Mouse (Mus musculus) forebrain, postnatal 0 days (tissue): ENCODE results near the gene Tnr. TPM values are rescaled to one million over a fixed set of nuclear protein-coding genes. Genes with fewer than 3 reads are reported as not detected.

Experiments
- ATAC-seq: fragments of 200-750 bp; cut with Nextera tagmentation; 2 replicates; pipeline ENCODE4 v1.8.0; 2017; ENCODE audit warnings: mild to moderate bottlenecking, moderate library complexity
- DNase-seq: peaks from one replicate; pipeline ENCODE4 v3.0.0-alpha.2; 2015
- H3K27ac ChIP-seq: fragments of 300-500 bp; sonication (generic); 2 replicates; pipeline ENCODE4 v1.5.1; 2014; ENCODE audit warnings: low read depth, mild to moderate bottlenecking, antibody characterized with exemption, low read length, moderate library complexity, mixed read lengths
- H3K27me3 ChIP-seq: fragments of 300-500 bp; sonication (generic); 2 replicates; pipeline ENCODE4 v1.6.1; 2014; ENCODE audit warnings: mild to moderate bottlenecking, low read length, mixed read lengths; ENCODE audit not compliant: insufficient read depth
- H3K36me3 ChIP-seq: fragments of 300-500 bp; sonication (generic); 2 replicates; pipeline ENCODE4 v1.6.1; 2014; ENCODE audit warnings: mild to moderate bottlenecking, moderate library complexity; ENCODE audit not compliant: insufficient read depth
- H3K4me1 ChIP-seq: fragments of 300-500 bp; sonication (generic); 2 replicates; pipeline ENCODE4 v1.6.1; 2014; ENCODE audit warnings: antibody characterized with exemption; ENCODE audit not compliant: insufficient read depth
- H3K4me2 ChIP-seq: fragments of 300-500 bp; sonication (generic); 2 replicates; pipeline ENCODE4 v1.6.1; 2014; ENCODE audit warnings: low read depth, mild to moderate bottlenecking, moderate library complexity
- H3K4me3 ChIP-seq: fragments of 300-500 bp; sonication (generic); 2 replicates; pipeline ENCODE4 v1.5.1; 2014; ENCODE audit warnings: low read depth, low read length, mixed read lengths
- H3K9ac ChIP-seq: fragments of 300-500 bp; sonication (generic); 2 replicates; pipeline ENCODE4 v1.6.1; 2014; ENCODE audit warnings: mild to moderate bottlenecking
- H3K9me3 ChIP-seq: fragments of 300-500 bp; sonication (generic); 2 replicates; pipeline ENCODE4 v1.6.1; 2016; ENCODE audit warnings: low read length
- CTCF ChIP-seq: sonication (generic); IDR thresholded peaks from 2 replicates; pipeline ENCODE4 v1.5.1; 2016; ENCODE audit warnings: antibody characterized with exemption, control low read depth, low read depth
- WGBS: fragments of 180-500 bp; shearing (Covaris S2); extraction: QIAGEN DNeasy Blood & Tissue Kit; methylation state at CpG from one replicate; pipeline ENCODE4 v1.1.7; 2014; 5-methylcytosine and 5-hydroxymethylcytosine counted together
- polyA plus RNA-seq: library from polyadenylated mRNA; unstranded; fragments of >200 nt; fragmentation: Nextera tagmentation; extraction: Ambion mirVana; gene quantifications from 2 replicates; pipeline ENCODE4 v1.2.1, GENCODE M21; 2015
- total RNA-seq: library from RNA; depleted of rRNA; stranded (reverse); fragments of >200 nt; gene quantifications from 2 replicates; pipeline ENCODE4 v1.2.3, GENCODE M21; 2014

Tnr gene
- total and polyA plus RNA-seq, 2 experiments from 2014 or later, result 4.1 to 45.7 TPM

- Histone ChIP-seq H3K9ac (no peak overlapping the region), H3K4me3 (no peak overlapping the region), H3K27ac (no peak overlapping the region), H3K36me3 (0 out of 2 replicates have a peak, but pooled peaks cover 4% of the 10 kb centered on the region), H3K4me1 (0 out of 2 replicates have a peak, but pooled peaks cover 3% of the 10 kb centered on the region), H3K27me3 (no peaks in the 10 kb centered on the region), H3K9me3 (no peaks in the 10 kb centered on the region), H3K4me2 (no peak overlapping the region)
- 86% methylated on average over 4 of the region's 4 CpGs for WGBS
- TF ChIP-seq CTCF, result no peak
- ATAC-seq, result no peak
- DNase-seq, result no peak
Observed at GRCm38 (mm10) chr1:159902120-159902497, 378.5 kb downstream of the Tnr start.

GRCm38 (mm10) chr1:159911006-159911405 is 387.4 kb downstream of the Tnr start:
- ATAC-seq (no peak), DNase-seq (no peak)
- Histone ChIP-seq H3K4me1 (0 out of 2 replicates have a peak, but pooled peaks cover 3% of the 10 kb centered on the region), H3K36me3 (peaks cover 11% of the 10 kb centered on the region; the same call in 1 of the 2 replicates), H3K4me2 (no peak overlapping the region), H3K9ac (no peak overlapping the region), H3K9me3 (no peaks in the 10 kb centered on the region), H3K27me3 (no peaks in the 10 kb centered on the region), H3K27ac (no peak overlapping the region), H3K4me3 (no peak overlapping the region)
- peak; percentile 43 for TF ChIP-seq CTCF
- WGBS, result 37% methylated on average over 5 of the region's 5 CpGs

GRCm38 (mm10) chr1:159914726-159915125 is 391.2 kb downstream of the Tnr start:
- H3K9me3 ChIP-seq, result no peaks in the 10 kb centered on the region
- no peak overlapping the region for H3K4me3 ChIP-seq
- 0 out of 2 replicates have a peak, but pooled peaks cover 3% of the 10 kb centered on the region for H3K4me1 ChIP-seq
- H3K27me3 ChIP-seq, result no peaks in the 10 kb centered on the region
- no peak for ATAC-seq
- H3K4me2 ChIP-seq, result no peak overlapping the region
- peaks cover 16% of the 10 kb centered on the region; the same call in 1 of the 2 replicates for H3K36me3 ChIP-seq
- no peak for DNase-seq
- no peak overlapping the region for H3K9ac ChIP-seq
- no peak overlapping the region for H3K27ac ChIP-seq
- TF ChIP-seq CTCF, result no peak

GRCm38 (mm10) chr1:159920571-159920970 is 397.0 kb downstream of the Tnr start:
- Histone ChIP-seq H3K9me3 (no peaks in the 10 kb centered on the region), H3K27ac (no peak overlapping the region), H3K36me3 (peaks cover 5% of the 10 kb centered on the region; the same call in 1 of the 2 replicates), H3K4me2 (no peak overlapping the region), H3K27me3 (no peaks in the 10 kb centered on the region), H3K9ac (no peak overlapping the region), H3K4me1 (no peaks in the 10 kb centered on the region), H3K4me3 (no peak overlapping the region)
- no peak for ATAC-seq
- no peak for DNase-seq
- WGBS, result 52% methylated on average over 2 of the region's 2 CpGs
- TF ChIP-seq CTCF, result no peak

GRCm38 (mm10) chr1:159923010-159923409 is 399.4 kb downstream of the Tnr start:
- WGBS, result 85% methylated on average over 7 of the region's 7 CpGs
- no peak for TF ChIP-seq CTCF
- peaks cover 5% of the 10 kb centered on the region; the same call in 1 of the 2 replicates for H3K36me3 ChIP-seq
- H3K4me1 ChIP-seq, result no peaks in the 10 kb centered on the region
- H3K4me3 ChIP-seq, result no peak overlapping the region
- H3K27ac ChIP-seq, result no peak overlapping the region
- H3K9me3 ChIP-seq, result no peaks in the 10 kb centered on the region
- no peak overlapping the region for H3K4me2 ChIP-seq
- no peaks in the 10 kb centered on the region for H3K27me3 ChIP-seq
- DNase-seq (no peak), ATAC-seq (no peak)
- H3K9ac ChIP-seq, result no peak overlapping the region

- no peak for DNase-seq
- WGBS, result 54% methylated on average over 4 of the region's 4 CpGs
Observed at GRCm38 (mm10) chr1:159924105-159924504, 400.5 kb downstream of the Tnr start.

GRCm38 (mm10) chr1:159924684-159925083 is 401.1 kb downstream of the Tnr start:
- Histone ChIP-seq H3K9me3 (no peaks in the 10 kb centered on the region), H3K27me3 (no peaks in the 10 kb centered on the region), H3K27ac (no peak overlapping the region), H3K36me3 (no peaks in the 10 kb centered on the region; the same call in 1 of the 2 replicates), H3K4me2 (no peak overlapping the region), H3K9ac (no peak overlapping the region), H3K4me1 (no peaks in the 10 kb centered on the region), H3K4me3 (no peak overlapping the region)
- 93% methylated on average over 5 of the region's 5 CpGs for WGBS
- DNase-seq, result no peak
- ATAC-seq, result no peak
- TF ChIP-seq CTCF, result no peak

More at GRCm38 (mm10) chr1:159924105-159924504, 400.5 kb downstream of the Tnr start:
- H3K4me3 ChIP-seq, result no peak overlapping the region
- TF ChIP-seq CTCF, result no peak
- no peak for ATAC-seq
- H3K4me2 ChIP-seq, result no peak overlapping the region
- no peaks in the 10 kb centered on the region for H3K4me1 ChIP-seq
- H3K27ac ChIP-seq, result no peak overlapping the region
- no peaks in the 10 kb centered on the region for H3K27me3 ChIP-seq
- no peak overlapping the region for H3K9ac ChIP-seq
- H3K9me3 ChIP-seq, result no peaks in the 10 kb centered on the region
- no peaks in the 10 kb centered on the region; the same call in 1 of the 2 replicates for H3K36me3 ChIP-seq
